11 mouse cellular contexts compared by ENCODE assay signal in the genomic region with DNA sequence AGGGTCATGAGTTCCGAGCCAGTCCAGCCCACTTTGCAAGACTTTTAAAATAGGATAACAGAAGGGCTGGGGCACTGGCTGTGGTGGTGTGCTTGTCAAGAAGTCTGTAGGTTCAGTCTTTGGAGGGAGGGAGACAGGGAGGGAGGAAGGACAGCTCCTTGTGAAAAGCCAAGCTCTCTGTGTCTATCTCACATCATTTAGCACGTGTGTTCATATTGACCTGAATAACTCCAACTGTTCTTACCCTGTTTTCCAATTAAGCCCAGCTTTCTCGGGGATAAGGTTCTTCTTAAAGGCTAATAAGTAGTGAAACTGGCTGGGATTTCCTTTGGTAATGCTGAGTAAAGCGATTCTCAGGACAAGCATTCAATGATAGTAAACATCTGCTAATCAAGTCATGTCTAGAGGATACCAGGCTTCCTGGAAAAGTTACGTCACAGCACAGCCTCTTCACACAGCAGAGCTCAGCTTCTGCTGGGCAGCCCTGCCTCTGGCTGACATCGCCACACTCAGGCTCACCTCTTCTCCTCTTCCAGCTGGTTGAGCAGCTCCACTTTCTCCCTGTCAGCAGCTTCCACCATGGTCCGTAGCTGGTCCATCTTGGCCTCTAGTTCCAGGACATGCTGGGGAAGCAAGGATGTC. TPM values are rescaled to one million over a fixed set of nuclear protein-coding genes. Genes with fewer than 3 reads are reported as not detected.
DNase-seq lines count a peak whose midpoint lies in the region; ATAC-seq and TF ChIP-seq lines count a peak whose summit lies in the region.
"Had no signal": no experiment of that assay in that cellular context is flagged by ENCODE, and none has a peak within 500 bp of the region (broad histone marks: within the 10 kb centered on the region; RNA-seq: fewer than 3 reads in every experiment).

No protein-coding gene starts in this region.

- WGBS in lung, embryonic 16.5 days: 53% methylated on average over 7 of the region's 7 CpGs
- 87% methylated on average over 7 of the region's 7 CpGs for WGBS in hindbrain, postnatal 0 days

- no peak for ATAC-seq in megakaryocyte, adult 5-6 weeks (ENCODE audit: poor library complexity, severe bottlenecking)
- peak; percentile 95 for ATAC-seq in lung, embryonic 16.5 days (ENCODE audit: low read depth)
- ATAC-seq in hindbrain, postnatal 0 days: no peak
- ATAC-seq: forebrain, embryonic 13.5 days; liver, embryonic 12.5 days had no signal

- H3K9ac ChIP-seq in lung, embryonic 16.5 days (ENCODE audit: low read length): no peak overlapping the region
- no peak overlapping the region for H3K9ac ChIP-seq in hindbrain, postnatal 0 days (replicated peaks; ENCODE audit: low read length)
- H3K9ac ChIP-seq: forebrain, embryonic 13.5 days; liver, embryonic 12.5 days; neural tube, embryonic 13.5 days had no signal

- H3K27ac ChIP-seq in lung, embryonic 16.5 days (ENCODE audit: low read length): peak overlapping the region; percentile 61
- H3K27ac ChIP-seq in hindbrain, postnatal 0 days: no peak overlapping the region
- H3K27ac ChIP-seq: forebrain, embryonic 13.5 days; liver, embryonic 12.5 days; neural tube, embryonic 13.5 days had no signal

- H3K27me3 ChIP-seq in megakaryocyte, embryonic 14.5 days (replicated peaks): no peaks in the 10 kb centered on the region
- no peaks in the 10 kb centered on the region for H3K27me3 ChIP-seq in lung, embryonic 16.5 days (ENCODE audit: control insufficient read depth, insufficient read depth, low read depth, low read length)
- no peaks in the 10 kb centered on the region for H3K27me3 ChIP-seq in hindbrain, postnatal 0 days (ENCODE audit: insufficient read depth, low read length)
- H3K27me3 ChIP-seq: forebrain, embryonic 13.5 days; liver, embryonic 12.5 days; neural tube, embryonic 13.5 days had no signal

- no peaks in the 10 kb centered on the region for H3K9me3 ChIP-seq in megakaryocyte, embryonic 14.5 days
- no peaks in the 10 kb centered on the region for H3K9me3 ChIP-seq in lung, embryonic 16.5 days (ENCODE audit: control insufficient read depth, low read length)
- H3K9me3 ChIP-seq in hindbrain, postnatal 0 days (ENCODE audit: low read length): no peaks in the 10 kb centered on the region
- H3K9me3 ChIP-seq: forebrain, embryonic 13.5 days; liver, embryonic 12.5 days; neural tube, embryonic 13.5 days had no signal

- H3K4me1 ChIP-seq in megakaryocyte, embryonic 14.5 days: peaks cover 21% of the 10 kb centered on the region
- H3K4me1 ChIP-seq in lung, embryonic 16.5 days (replicated peaks; ENCODE audit: control insufficient read depth, insufficient read depth, low read length): no peaks in the 10 kb centered on the region
- no peaks in the 10 kb centered on the region for H3K4me1 ChIP-seq in hindbrain, postnatal 0 days (ENCODE audit: insufficient read depth, low read length)
- H3K4me1 ChIP-seq: forebrain, embryonic 13.5 days; liver, embryonic 12.5 days had no signal

- peak overlapping the region; percentile 47 for H3K4me3 ChIP-seq in megakaryocyte, embryonic 14.5 days (replicated peaks)
- H3K4me3 ChIP-seq in lung, embryonic 16.5 days (ENCODE audit: low read length): no peak overlapping the region
- no peak overlapping the region for H3K4me3 ChIP-seq in hindbrain, postnatal 0 days (ENCODE audit: low read length)
- H3K4me3 ChIP-seq: forebrain, embryonic 13.5 days; liver, embryonic 12.5 days; neural tube, embryonic 13.5 days had no signal

- H3K36me3 ChIP-seq in megakaryocyte, embryonic 14.5 days (replicated peaks; ENCODE audit: low read length): peaks cover 44% of the 10 kb centered on the region
- H3K36me3 ChIP-seq in lung, embryonic 16.5 days (ENCODE audit: control insufficient read depth, insufficient read depth, low read length): peaks cover 10% of the 10 kb centered on the region
- peaks cover 39% of the 10 kb centered on the region for H3K36me3 ChIP-seq in hindbrain, postnatal 0 days (ENCODE audit: insufficient read depth, low read length)

- peak; percentile 33 for DNase-seq in heart, adult 8-10 months (ENCODE audit: low spot score)
- no peak for DNase-seq in heart, postnatal 25 days (ENCODE audit: low spot score)
- DNase-seq in frontal cortex, postnatal 10 days (ENCODE audit: low spot score in 2 of 2): no peak
- no peak for DNase-seq in hindbrain, postnatal 0 days (ENCODE audit: low spot score)
- DNase-seq: cerebellum, adult 8-10 months had no signal

- peak overlapping the region; percentile 11; the same call in 1 of the 2 replicates for H3K4me2 ChIP-seq in lung, embryonic 16.5 days (ENCODE audit: low read depth, low read length)
- H3K4me2 ChIP-seq in hindbrain, postnatal 0 days (ENCODE audit: low read depth, low read length): no peak overlapping the region
- H3K4me2 ChIP-seq: forebrain, embryonic 13.5 days; liver, embryonic 12.5 days; neural tube, embryonic 13.5 days had no signal

- no peak for TF ChIP-seq CTCF in hindbrain, postnatal 0 days (IDR thresholded peaks at IDR 0.05; ENCODE audit: low read depth)

- intact Hi-C loops in heart, postnatal 25 days (cut with DNase I): no loop called here

RNA-seq across cellular contexts. Expression of a gene that starts 43.0 kb away (rescaled TPM):
- total RNA-seq in heart, adult 8-10 months (2022): 100 to 1,000 TPM; 213 to 261 (median 228) TPM
- 100 to 1,000 TPM; 135 to 152 TPM for total RNA-seq in heart, postnatal 25 days (2021)
- 3.7 TPM in 1 of 2 replicates, not detected in the other for polyA plus RNA-seq in megakaryocyte, embryonic 14.5 days (2012; ENCODE audit: insufficient read depth, low replicate concordance)
- 45.5 and 46.9 TPM in 2 replicates for total RNA-seq in megakaryocyte, adult 5-6 weeks (2015)
- total RNA-seq in megakaryocyte, adult 5-6 weeks (2017): 96.0 and 126 TPM in 2 replicates
- polyA plus RNA-seq in lung, embryonic 16.5 days (2015; fragmentation: Nextera tagmentation; extraction: Ambion mirVana): 35.7 and 37.9 TPM in 2 replicates
- 47.3 and 58.0 TPM in 2 replicates for total RNA-seq in hindbrain, postnatal 0 days (2014; rRNA removed)
- polyA plus RNA-seq in hindbrain, postnatal 0 days (2015; fragmentation: Nextera tagmentation; extraction: Ambion mirVana): 68.6 and 71.6 TPM in 2 replicates
